Mouse (Mus musculus) lung, embryonic 14.5 days (tissue): Measurements from ENCODE around the gene Gm20388. TPM values are rescaled to one million over a fixed set of nuclear protein-coding genes. Genes with fewer than 3 reads are reported as not detected.

Experiments
- ATAC-seq: fragments of 200-750 bp; cut with Nextera tagmentation; 2 replicates; pipeline ENCODE4 v1.8.0; 2017; ENCODE audit warnings: mild to moderate bottlenecking, moderate TSS enrichment, moderate library complexity; ENCODE audit not compliant: insufficient read depth
- DNase-seq: peaks from one replicate; pipeline ENCODE4 v3.0.0-alpha.2; 2015
- H3K27ac ChIP-seq: fragments of 300-500 bp; sonication (generic); 2 replicates; pipeline ENCODE4 v1.5.1; 2014; ENCODE audit warnings: low read depth, mild to moderate bottlenecking, moderate library complexity
- H3K27me3 ChIP-seq: fragments of 300-500 bp; sonication (generic); 2 replicates; pipeline ENCODE4 v1.6.1; 2014; ENCODE audit warnings: low read length, control low read depth; ENCODE audit not compliant: insufficient read depth
- H3K36me3 ChIP-seq: fragments of 300-500 bp; sonication (generic); 2 replicates; pipeline ENCODE4 v1.6.1; 2014; ENCODE audit warnings: control low read depth; ENCODE audit not compliant: insufficient read depth
- H3K4me1 ChIP-seq: fragments of 300-500 bp; sonication (generic); 2 replicates; pipeline ENCODE4 v1.6.1; 2014; ENCODE audit warnings: antibody characterized with exemption, control low read depth; ENCODE audit not compliant: insufficient read depth
- H3K4me2 ChIP-seq: fragments of 300-500 bp; sonication (generic); 2 replicates; pipeline ENCODE4 v1.6.1; 2014; ENCODE audit warnings: mild to moderate bottlenecking
- H3K4me3 ChIP-seq: fragments of 300-500 bp; sonication (generic); 2 replicates; pipeline ENCODE4 v1.5.1; 2014; ENCODE audit warnings: low read depth, low read length
- H3K9ac ChIP-seq: fragments of 300-500 bp; sonication (generic); 2 replicates; pipeline ENCODE4 v1.6.1; 2014
- H3K9me3 ChIP-seq: fragments of 300-500 bp; sonication (generic); 2 replicates; pipeline ENCODE4 v1.6.1; 2016; ENCODE audit warnings: low read depth, low read length, control low read depth
- CTCF ChIP-seq: IDR thresholded peaks from 2 replicates; pipeline ENCODE4 v1.5.1; 2016; ENCODE audit warnings: antibody characterized with exemption, low read depth
- WGBS: fragments of 180-500 bp; shearing (Covaris S2); extraction: QIAGEN DNeasy Blood & Tissue Kit; methylation state at CpG from one replicate; pipeline ENCODE4 v1.1.7; 2014; 5-methylcytosine and 5-hydroxymethylcytosine counted together
- polyA plus RNA-seq: library from polyadenylated mRNA; unstranded; fragments of >200 nt; fragmentation: Nextera tagmentation; extraction: Ambion mirVana; gene quantifications from 2 replicates; pipeline ENCODE4 v1.2.1, GENCODE M21; 2014

The Gm20388 gene
- polyA plus RNA-seq, 1 experiment from 2014 or later, result not detected

DNA sequence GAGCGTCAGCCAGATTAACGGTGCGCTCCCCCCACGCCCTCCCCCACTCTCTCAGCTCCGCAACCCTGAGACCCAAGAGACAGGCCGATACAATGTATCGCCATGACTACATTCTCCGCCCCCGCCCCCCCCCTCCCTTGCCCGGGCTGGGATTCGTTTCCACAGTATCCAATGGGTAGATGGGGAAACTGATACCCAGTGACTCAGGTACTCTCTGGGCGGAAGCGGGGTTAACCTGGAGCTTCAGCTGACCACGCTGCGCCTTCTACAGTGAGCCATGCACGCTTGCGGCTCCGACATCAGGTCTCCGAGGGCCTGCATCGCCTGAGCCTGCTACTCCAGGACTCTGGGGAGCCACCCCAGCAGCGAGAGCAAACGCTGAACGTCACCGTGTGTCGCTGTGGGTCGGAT is 2954.1 kb downstream of the Gm20388 start:
- no peak for TF ChIP-seq CTCF
- H3K9ac ChIP-seq, result no peak overlapping the region

GRCm38 (mm10) chr8:122865441-122865840 is 2954.8 kb downstream of the Gm20388 start:
- Histone ChIP-seq H3K9ac (no peak overlapping the region), H3K4me1 (no peaks in the 10 kb centered on the region), H3K9me3 (peaks cover 9% of the 10 kb centered on the region; the same call in 1 of the 2 replicates), H3K27ac (no peak overlapping the region), H3K4me3 (no peak overlapping the region), H3K27me3 (no peaks in the 10 kb centered on the region), H3K4me2 (peak overlapping the region; percentile 46), H3K36me3 (no peaks in the 10 kb centered on the region)
- peak; percentile 59 for DNase-seq
- no peak for ATAC-seq
- WGBS, result 69% methylated on average over 10 of the region's 10 CpGs
- TF ChIP-seq CTCF, result peak; percentile 44

More for the DNA sequence above, 2954.1 kb downstream of the Gm20388 start:
- WGBS, result 65% methylated on average over 26 of the region's 26 CpGs
- Histone ChIP-seq H3K36me3 (no peaks in the 10 kb centered on the region), H3K27me3 (no peaks in the 10 kb centered on the region), H3K4me3 (peak overlapping the region; percentile 15; the same call in 1 of the 2 replicates), H3K27ac (no peak overlapping the region), H3K4me2 (peak overlapping the region; percentile 46), H3K9me3 (peaks cover 9% of the 10 kb centered on the region; the same call in 1 of the 2 replicates), H3K4me1 (no peaks in the 10 kb centered on the region)
- DNase-seq, result no peak
- ATAC-seq, result no peak

DNA sequence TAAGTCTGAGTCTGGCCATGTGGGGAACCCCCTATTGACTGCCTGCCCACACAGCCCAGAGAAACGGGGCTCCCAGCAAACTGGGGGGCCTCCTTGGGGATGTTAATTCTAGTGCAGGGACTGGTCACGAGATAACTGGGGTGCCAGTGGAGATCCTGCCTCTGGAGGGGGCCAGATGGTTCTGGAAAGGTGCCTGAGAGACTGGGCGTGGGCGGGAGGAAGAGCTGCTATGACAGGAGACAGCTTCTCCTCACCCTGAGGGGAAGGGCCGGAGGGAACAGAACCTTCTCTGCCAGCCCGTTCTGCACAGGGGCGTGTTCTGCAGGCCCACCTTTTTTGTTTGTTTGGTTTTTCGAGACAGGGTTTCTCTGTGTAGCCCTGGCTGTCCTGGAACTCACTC is 2955.6 kb downstream of the Gm20388 start:
- no peak overlapping the region for H3K4me2 ChIP-seq
- no peak overlapping the region for H3K27ac ChIP-seq
- no peak for TF ChIP-seq CTCF
- H3K9ac ChIP-seq, result no peak overlapping the region
- DNase-seq (no peak), ATAC-seq (no peak)
- H3K36me3 ChIP-seq, result no peaks in the 10 kb centered on the region
- H3K9me3 ChIP-seq, result peaks cover 9% of the 10 kb centered on the region; the same call in 1 of the 2 replicates
- H3K4me1 ChIP-seq, result no peaks in the 10 kb centered on the region
- H3K4me3 ChIP-seq, result no peak overlapping the region
- no peaks in the 10 kb centered on the region for H3K27me3 ChIP-seq
- WGBS, result 79% methylated on average over 8 of the region's 8 CpGs

DNA sequence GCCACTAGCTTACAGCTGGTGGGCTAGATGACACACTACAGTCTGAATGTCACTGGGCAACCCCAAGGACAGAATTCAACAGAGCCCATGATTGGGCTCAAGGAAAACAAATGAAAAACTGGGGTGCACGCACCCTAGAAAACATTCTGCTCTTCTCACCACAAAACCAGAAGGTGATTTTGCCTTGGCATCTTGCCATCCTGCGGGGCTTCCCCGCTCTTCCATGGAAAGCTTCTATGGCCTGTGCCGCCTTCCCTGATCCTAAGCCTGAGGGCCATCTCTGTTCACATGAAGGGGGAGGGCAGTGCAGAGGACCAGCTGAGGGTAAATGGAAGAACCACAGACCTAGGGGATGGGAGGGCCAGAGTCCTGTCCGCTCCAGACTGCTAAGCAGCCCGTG is 2957.3 kb downstream of the Gm20388 start:
- no peaks in the 10 kb centered on the region for H3K4me1 ChIP-seq
- no peak for TF ChIP-seq CTCF
- no peak for ATAC-seq
- no peaks in the 10 kb centered on the region for H3K27me3 ChIP-seq
- no peak overlapping the region for H3K9ac ChIP-seq
- DNase-seq, result no peak
- 80% methylated on average over 6 of the region's 6 CpGs for WGBS
- no peak overlapping the region for H3K27ac ChIP-seq
- H3K36me3 ChIP-seq, result no peaks in the 10 kb centered on the region
- no peak overlapping the region for H3K4me3 ChIP-seq
- H3K4me2 ChIP-seq, result no peak overlapping the region
- peaks cover 9% of the 10 kb centered on the region; the same call in 1 of the 2 replicates for H3K9me3 ChIP-seq

GRCm38 (mm10) chr8:122870377-122870863 is 2959.8 kb downstream of the Gm20388 start:
- Histone ChIP-seq H3K36me3 (no peaks in the 10 kb centered on the region), H3K9me3 (no peaks in the 10 kb centered on the region), H3K4me3 (peak overlapping the region; percentile 1; the same call in 1 of the 2 replicates), H3K27ac (no peak overlapping the region), H3K27me3 (no peaks in the 10 kb centered on the region), H3K4me1 (no peaks in the 10 kb centered on the region), H3K9ac (no peak overlapping the region), H3K4me2 (peak overlapping the region; percentile 49)
- 22% methylated on average over 31 of the region's 31 CpGs for WGBS
- no peak for TF ChIP-seq CTCF
- DNase-seq, result peak; percentile 47
- peak; percentile 38; the same call in 1 of the 2 replicates for ATAC-seq

DNA sequence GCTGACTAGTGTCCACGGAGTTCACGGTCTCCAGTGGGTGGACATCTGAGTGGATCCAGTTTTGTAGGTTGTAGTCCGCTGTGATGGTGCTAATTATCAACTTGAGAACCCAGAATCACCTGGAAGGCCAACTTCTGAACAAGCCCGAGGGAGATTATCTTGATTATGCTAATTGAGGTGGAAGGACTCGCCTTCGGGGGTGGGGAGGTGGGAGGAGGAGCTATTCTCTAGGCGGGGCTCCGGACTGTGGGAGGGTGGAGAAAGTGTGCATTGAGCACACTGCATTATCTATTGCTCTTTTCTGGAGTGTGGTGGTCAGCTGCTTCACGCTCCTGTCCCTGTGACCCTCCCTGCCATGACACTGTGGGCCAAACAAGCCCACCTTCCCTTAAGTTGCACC is 2961.0 kb downstream of the Gm20388 start:
- WGBS, result 72% methylated on average over 9 of the region's 9 CpGs
- Histone ChIP-seq H3K27ac (no peak overlapping the region), H3K9ac (no peak overlapping the region), H3K4me3 (no peak overlapping the region), H3K4me1 (no peaks in the 10 kb centered on the region), H3K36me3 (no peaks in the 10 kb centered on the region), H3K9me3 (no peaks in the 10 kb centered on the region), H3K4me2 (no peak overlapping the region), H3K27me3 (no peaks in the 10 kb centered on the region)
- ATAC-seq (no peak), DNase-seq (no peak)
- no peak for TF ChIP-seq CTCF

- Histone ChIP-seq H3K4me3 (no peak overlapping the region), H3K27me3 (no peaks in the 10 kb centered on the region), H3K36me3 (no peaks in the 10 kb centered on the region), H3K4me1 (no peaks in the 10 kb centered on the region), H3K4me2 (no peak overlapping the region), H3K9me3 (no peaks in the 10 kb centered on the region), H3K9ac (no peak overlapping the region), H3K27ac (no peak overlapping the region)
- 40% methylated on average over 6 of the region's 6 CpGs for WGBS
- no peak for DNase-seq
- no peak for ATAC-seq
- no peak for TF ChIP-seq CTCF
Observed at GRCm38 (mm10) chr8:122873171-122873570, 2962.5 kb downstream of the Gm20388 start.
